Mouse (Mus musculus) testis, postnatal 14 days (tissue): Measurements from ENCODE around the gene St8sia2.

Experiments used
- DNase-seq: peaks from one replicate; pipeline ENCODE4 v3.0.0; 2021; ENCODE audit warnings: low spot score

The St8sia2 gene

GRCm38 (mm10) chr7:74013601-74014175 lies at the start of gene St8sia2:
St8sia2 (minus strand) TSS chr7:74013690.
- peak; percentile 59 for DNase-seq

GRCm38 (mm10) chr7:74061076-74061475 lies 47.6 kb upstream of the St8sia2 start:
- DNase-seq = no peak

GRCm38 (mm10) chr7:74060306-74060946 lies 46.9 kb upstream of the St8sia2 start:
- peak; percentile 35 for DNase-seq

- no peak for DNase-seq
Measured at GRCm38 (mm10) chr7:74059684-74060083, 46.2 kb upstream of the St8sia2 start.

GRCm38 (mm10) chr7:74055753-74056152 lies 42.3 kb upstream of the St8sia2 start:
- no peak for DNase-seq

- no peak for DNase-seq
Measured at GRCm38 (mm10) chr7:74047591-74047990, 34.1 kb upstream of the St8sia2 start.

- no peak for DNase-seq
Measured at GRCm38 (mm10) chr7:74045166-74045957, 31.9 kb upstream of the St8sia2 start.

GRCm38 (mm10) chr7:74043562-74044138 lies 30.2 kb upstream of the St8sia2 start:
- no peak for DNase-seq

GRCm38 (mm10) chr7:74025007-74025406 lies 11.5 kb upstream of the St8sia2 start:
- DNase-seq = peak; percentile 40

- no peak for DNase-seq
Measured at GRCm38 (mm10) chr7:74024171-74024570, 10.7 kb upstream of the St8sia2 start.

GRCm38 (mm10) chr7:74022571-74022970 lies 9.1 kb upstream of the St8sia2 start:
- DNase-seq = no peak

- DNase-seq = no peak
Measured at GRCm38 (mm10) chr7:74021771-74022170, 8.3 kb upstream of the St8sia2 start.

- no peak for DNase-seq
Measured at GRCm38 (mm10) chr7:74016613-74017012, 3.1 kb upstream of the St8sia2 start.

GRCm38 (mm10) chr7:74012858-74013600 lies 461 bp downstream of the St8sia2 start:
- no peak for DNase-seq

GRCm38 (mm10) chr7:74011976-74012857 lies 1.3 kb downstream of the St8sia2 start:
- DNase-seq = peak; percentile 6

- no peak for DNase-seq
Measured at GRCm38 (mm10) chr7:74008946-74009542, 4.4 kb downstream of the St8sia2 start.

GRCm38 (mm10) chr7:74006775-74007371 lies 6.6 kb downstream of the St8sia2 start:
- no peak for DNase-seq

- DNase-seq = no peak
Measured at GRCm38 (mm10) chr7:74006364-74006763, 7.1 kb downstream of the St8sia2 start.

GRCm38 (mm10) chr7:74000743-74001510 lies 12.6 kb downstream of the St8sia2 start:
- no peak for DNase-seq
